Mouse (Mus musculus): ENCODE measurements around the gene Phxr2. TPM values are rescaled to one million over a fixed set of nuclear protein-coding genes. Genes with fewer than 3 reads are reported as not detected.
A peak's percentile ranks its signal among the peaks of the same experiment; 100 is the strongest.

Phxr2 gene
- total RNA-seq, 2 experiments from 2014 or later: not detected

GRCm38 (mm10) chr10:99133321-99133875 is 7.3 kb upstream of the Phxr2 start:
- no peak for ATAC-seq (replicated peaks; ENCODE audit: low FRiP score, poor library complexity, severe bottlenecking)

- ATAC-seq (replicated peaks; ENCODE audit: low FRiP score, poor library complexity, severe bottlenecking): 0 out of 2 replicates have a peak, but pooled peaks have one; percentile 27
These were observed 6.6 kb upstream of the Phxr2 start for GRCm38 (mm10) chr10:99132595-99133272.

GRCm38 (mm10) chr10:99132189-99132588 is 6.1 kb upstream of the Phxr2 start:
- no peak for ATAC-seq (replicated peaks; ENCODE audit: low FRiP score, poor library complexity, severe bottlenecking)

GRCm38 (mm10) chr10:99131298-99131697 is 5.2 kb upstream of the Phxr2 start:
- no peak for ATAC-seq (replicated peaks; ENCODE audit: low FRiP score, poor library complexity, severe bottlenecking)

- no peak for ATAC-seq (replicated peaks; ENCODE audit: low FRiP score, poor library complexity, severe bottlenecking)
These were observed 4.5 kb upstream of the Phxr2 start for GRCm38 (mm10) chr10:99130611-99131010.

GRCm38 (mm10) chr10:99127691-99128261 is 1.7 kb upstream of the Phxr2 start:
- ATAC-seq (replicated peaks; ENCODE audit: low FRiP score, poor library complexity, severe bottlenecking): no peak

- ATAC-seq (replicated peaks; ENCODE audit: low FRiP score, poor library complexity, severe bottlenecking): no peak
These were observed 829 bp upstream of the Phxr2 start for GRCm38 (mm10) chr10:99126954-99127353.

GRCm38 (mm10) chr10:99119471-99119870 is 6.7 kb downstream of the Phxr2 start:
- no peak for ATAC-seq (replicated peaks; ENCODE audit: low FRiP score, poor library complexity, severe bottlenecking)

GRCm38 (mm10) chr10:99118697-99119096 is 7.4 kb downstream of the Phxr2 start:
- no peak for ATAC-seq (replicated peaks; ENCODE audit: low FRiP score, poor library complexity, severe bottlenecking)

GRCm38 (mm10) chr10:99117876-99118275 is 8.2 kb downstream of the Phxr2 start:
- ATAC-seq (replicated peaks; ENCODE audit: low FRiP score, poor library complexity, severe bottlenecking): no peak

- ATAC-seq (replicated peaks; ENCODE audit: low FRiP score, poor library complexity, severe bottlenecking): no peak
These were observed 9.2 kb downstream of the Phxr2 start for GRCm38 (mm10) chr10:99116650-99117615.

GRCm38 (mm10) chr10:99116237-99116632 is 9.9 kb downstream of the Phxr2 start:
- ATAC-seq (replicated peaks; ENCODE audit: low FRiP score, poor library complexity, severe bottlenecking): no peak

GRCm38 (mm10) chr10:99115471-99116236 is 10.5 kb downstream of the Phxr2 start:
- ATAC-seq (replicated peaks; ENCODE audit: low FRiP score, poor library complexity, severe bottlenecking): no peak

GRCm38 (mm10) chr10:99114295-99114694 is 11.8 kb downstream of the Phxr2 start:
- no peak for ATAC-seq (replicated peaks; ENCODE audit: low FRiP score, poor library complexity, severe bottlenecking)

GRCm38 (mm10) chr10:99113533-99113932 is 12.6 kb downstream of the Phxr2 start:
- ATAC-seq (replicated peaks; ENCODE audit: low FRiP score, poor library complexity, severe bottlenecking): no peak

- no peak for ATAC-seq (replicated peaks; ENCODE audit: low FRiP score, poor library complexity, severe bottlenecking)
These were observed 17.6 kb downstream of the Phxr2 start for GRCm38 (mm10) chr10:99108431-99108982.

GRCm38 (mm10) chr10:99107964-99108363 is 18.2 kb downstream of the Phxr2 start, which contains the start of gene Galnt4:
Gene Galnt4, plus strand, starts transcription at chr10:99108159.
- peak; percentile 95 for ATAC-seq (replicated peaks; ENCODE audit: low FRiP score, poor library complexity, severe bottlenecking)

- ATAC-seq (replicated peaks; ENCODE audit: low FRiP score, poor library complexity, severe bottlenecking): peak; percentile 76
These were observed 19.2 kb downstream of the Phxr2 start, which contains the start of gene Poc1b for GRCm38 (mm10) chr10:99106703-99107631. Gene Poc1b, plus strand, starts transcription at chr10:99107036.

Data from erythroid progenitor cell, adult 5-6 weeks (primary cell).